Mouse (Mus musculus) layer of hippocampus, adult 11-12 months (tissue): ENCODE data around the gene Gm16430.
"Not testable (repeated sequence)": the region's sequence is repeated elsewhere in the genome, so short reads cannot be mapped to it uniquely, and the experiment has no call there.

Experiments
- DNase-seq: peaks from one replicate; pipeline ENCODE4 v3.0.0; 2022; ENCODE audit warnings: low spot score

The Gm16430 gene

DNA sequence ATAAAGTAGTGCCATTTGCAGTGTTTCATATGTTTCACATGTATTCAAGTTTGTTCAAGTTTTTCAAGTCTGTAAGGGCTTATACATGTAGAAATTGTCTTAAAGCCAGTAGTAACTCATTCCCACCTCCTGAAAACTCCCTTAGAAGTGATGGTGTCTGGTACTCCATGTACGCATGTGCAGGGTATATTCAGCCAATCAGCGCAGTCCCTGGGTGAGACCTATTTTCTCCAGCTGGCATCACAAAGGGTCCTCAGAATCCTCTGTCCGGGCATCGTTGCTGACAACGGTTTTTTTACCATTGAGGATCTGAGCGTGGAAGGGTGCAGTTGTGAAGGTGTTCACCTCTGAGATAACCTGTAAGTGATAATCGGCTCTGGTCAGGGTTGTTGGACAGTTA, at the start of gene Gm16430:
TSS of gene Gm16430 (plus strand) at position 301 of the 400 bp plus-strand sequence.
- DNase-seq: not testable (repeated sequence)
